In the genomic region with DNA sequence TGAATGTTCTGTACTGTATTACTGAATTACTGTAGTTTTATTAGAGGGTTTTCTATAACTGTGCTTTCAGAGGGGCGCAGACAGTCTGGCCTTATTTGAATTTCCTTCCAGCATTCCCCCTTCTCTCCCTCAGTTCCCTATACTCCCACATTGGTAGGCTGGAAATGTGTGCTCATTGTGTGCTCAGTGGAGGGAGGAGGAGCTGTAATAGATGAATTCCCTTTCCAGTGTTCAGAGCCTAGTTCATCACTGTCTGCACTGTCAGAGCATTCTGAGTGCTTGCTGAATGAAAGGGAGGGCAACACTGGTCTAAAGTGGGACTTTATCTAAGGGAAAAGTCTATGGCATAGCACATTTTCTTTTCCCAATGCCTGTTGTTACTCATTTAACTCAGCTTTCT, we compare ENCODE assay signal across 24 mouse cellular contexts.
DNase-seq lines count a peak whose midpoint lies in the region; ATAC-seq and TF ChIP-seq lines count a peak whose summit lies in the region.
"Had no signal": no experiment of that assay in that cellular context is flagged by ENCODE, and none has a peak within 500 bp of the region (broad histone marks: within the 10 kb centered on the region; RNA-seq: fewer than 3 reads in every experiment).

No protein-coding gene starts in this region.

- H3K27ac ChIP-seq in hindbrain, embryonic 11.5 days (ENCODE audit: low read depth, low read length) = no peak overlapping the region
- H3K27ac ChIP-seq in hindbrain, postnatal 0 days = no peak overlapping the region
- H3K27ac ChIP-seq in midbrain, embryonic 11.5 days (ENCODE audit: low read depth, low read length) = no peak overlapping the region
- no peak overlapping the region for H3K27ac ChIP-seq in midbrain, postnatal 0 days (ENCODE audit: low read depth, low read length)
- H3K27ac ChIP-seq in hindbrain, embryonic 16.5 days (ENCODE audit: low read depth, low read length) = no peak overlapping the region
- H3K27ac ChIP-seq in forebrain, postnatal 0 days (ENCODE audit: low read depth, low read length) = no peak overlapping the region
- H3K27ac ChIP-seq: embryonic facial prominence, embryonic 12.5 days; embryonic facial prominence, embryonic 15.5 days; heart, embryonic 15.5 days; hindbrain, embryonic 15.5 days had no signal

- no peak overlapping the region for H3K9ac ChIP-seq in hindbrain, embryonic 11.5 days (ENCODE audit: low read depth, low read length)
- H3K9ac ChIP-seq in hindbrain, postnatal 0 days (replicated peaks; ENCODE audit: low read length) = no peak overlapping the region
- H3K9ac ChIP-seq in midbrain, embryonic 11.5 days (ENCODE audit: low read length) = no peak overlapping the region
- no peak overlapping the region for H3K9ac ChIP-seq in midbrain, postnatal 0 days (replicated peaks; ENCODE audit: low read length, poor library complexity, severe bottlenecking)
- no peak overlapping the region for H3K9ac ChIP-seq in hindbrain, embryonic 16.5 days (ENCODE audit: low read depth, low read length)
- H3K9ac ChIP-seq in forebrain, postnatal 0 days = no peak overlapping the region
- H3K9ac ChIP-seq: embryonic facial prominence, embryonic 12.5 days; embryonic facial prominence, embryonic 15.5 days; heart, embryonic 12.5 days; heart, embryonic 15.5 days; hindbrain, embryonic 15.5 days had no signal

- H3K9me3 ChIP-seq in hindbrain, embryonic 11.5 days (ENCODE audit: control insufficient read depth, low read length) = no peaks in the 10 kb centered on the region
- H3K9me3 ChIP-seq in hindbrain, postnatal 0 days (ENCODE audit: low read length) = no peaks in the 10 kb centered on the region
- H3K9me3 ChIP-seq in midbrain, embryonic 11.5 days (ENCODE audit: control insufficient read depth, low read length) = no peaks in the 10 kb centered on the region
- no peaks in the 10 kb centered on the region for H3K9me3 ChIP-seq in midbrain, postnatal 0 days (ENCODE audit: low read length)
- no peaks in the 10 kb centered on the region for H3K9me3 ChIP-seq in hindbrain, embryonic 16.5 days (ENCODE audit: control insufficient read depth, low read length)
- no peaks in the 10 kb centered on the region for H3K9me3 ChIP-seq in forebrain, postnatal 0 days (ENCODE audit: low read length)
- H3K9me3 ChIP-seq: embryonic facial prominence, embryonic 15.5 days; hindbrain, embryonic 15.5 days had no signal

- H3K4me2 ChIP-seq in hindbrain, embryonic 11.5 days (replicated peaks; ENCODE audit: low read depth, low read length) = no peak overlapping the region
- no peak overlapping the region for H3K4me2 ChIP-seq in hindbrain, postnatal 0 days (ENCODE audit: low read depth, low read length)
- no peak overlapping the region for H3K4me2 ChIP-seq in midbrain, embryonic 11.5 days
- no peak overlapping the region for H3K4me2 ChIP-seq in midbrain, postnatal 0 days (ENCODE audit: low read depth, low read length, poor library complexity, severe bottlenecking)
- H3K4me2 ChIP-seq in hindbrain, embryonic 16.5 days (ENCODE audit: low read length) = no peak overlapping the region
- H3K4me2 ChIP-seq in forebrain, postnatal 0 days (ENCODE audit: low read depth) = no peak overlapping the region
- H3K4me2 ChIP-seq: embryonic facial prominence, embryonic 12.5 days; embryonic facial prominence, embryonic 15.5 days; heart, embryonic 12.5 days; heart, embryonic 15.5 days; hindbrain, embryonic 15.5 days had no signal

- no peak for DNase-seq in hindbrain, embryonic 11.5 days (ENCODE audit: low spot score)
- DNase-seq in hindbrain, postnatal 0 days (ENCODE audit: low spot score) = no peak
- peak; percentile 69 for DNase-seq in midbrain, embryonic 11.5 days (ENCODE audit: low spot score, missing footprints)
- no peak for DNase-seq in midbrain, postnatal 0 days (ENCODE audit: low spot score)
- DNase-seq in forebrain, postnatal 0 days = no peak
- DNase-seq: adrenal gland, adult 2 months; adrenal gland, postnatal 14 days; cerebellum, adult 11 months; cerebellum, adult 2 months; cerebellum, adult 9-11 months; cerebellum, postnatal 25 days; gastrocnemius, postnatal 25 days; heart, adult 18-20 months; heart, postnatal 10 days; heart, postnatal 36 days had no signal

- H3K36me3 ChIP-seq in hindbrain, embryonic 11.5 days (ENCODE audit: control insufficient read depth, insufficient read depth, low read length) = no peaks in the 10 kb centered on the region
- no peaks in the 10 kb centered on the region for H3K36me3 ChIP-seq in hindbrain, postnatal 0 days (ENCODE audit: insufficient read depth, low read length)
- no peaks in the 10 kb centered on the region for H3K36me3 ChIP-seq in midbrain, embryonic 11.5 days (ENCODE audit: control insufficient read depth, insufficient read depth, low read length)
- no peaks in the 10 kb centered on the region for H3K36me3 ChIP-seq in midbrain, postnatal 0 days (ENCODE audit: insufficient read depth, low read length)
- H3K36me3 ChIP-seq in hindbrain, embryonic 16.5 days (ENCODE audit: control insufficient read depth, insufficient read depth, low read length) = no peaks in the 10 kb centered on the region
- no peaks in the 10 kb centered on the region for H3K36me3 ChIP-seq in forebrain, postnatal 0 days (ENCODE audit: insufficient read depth)
- H3K36me3 ChIP-seq: embryonic facial prominence, embryonic 12.5 days; embryonic facial prominence, embryonic 15.5 days; heart, embryonic 12.5 days; heart, embryonic 15.5 days; hindbrain, embryonic 15.5 days had no signal

- no peak overlapping the region for H3K4me3 ChIP-seq in hindbrain, embryonic 11.5 days (ENCODE audit: low read depth, low read length)
- H3K4me3 ChIP-seq in hindbrain, postnatal 0 days (ENCODE audit: low read length) = no peak overlapping the region
- H3K4me3 ChIP-seq in midbrain, embryonic 11.5 days (ENCODE audit: low read depth, low read length) = no peak overlapping the region
- H3K4me3 ChIP-seq in midbrain, postnatal 0 days (ENCODE audit: low read depth, low read length) = no peak overlapping the region
- H3K4me3 ChIP-seq in hindbrain, embryonic 16.5 days (ENCODE audit: low read length) = no peak overlapping the region
- no peak overlapping the region for H3K4me3 ChIP-seq in forebrain, postnatal 0 days (ENCODE audit: low read depth, low read length)
- H3K4me3 ChIP-seq: embryonic facial prominence, embryonic 12.5 days; embryonic facial prominence, embryonic 15.5 days; heart, embryonic 12.5 days; heart, embryonic 15.5 days; hindbrain, embryonic 15.5 days had no signal

- 71% methylated on average over 1 of the region's 1 CpGs for WGBS in hindbrain, embryonic 11.5 days
- WGBS in hindbrain, postnatal 0 days = 75% methylated on average over 1 of the region's 1 CpGs
- WGBS in midbrain, embryonic 11.5 days = 97% methylated on average over 1 of the region's 1 CpGs
- 96% methylated on average over 1 of the region's 1 CpGs for WGBS in midbrain, postnatal 0 days
- WGBS in hindbrain, embryonic 16.5 days = 68% methylated on average over 1 of the region's 1 CpGs
- WGBS in forebrain, postnatal 0 days = 76% methylated on average over 1 of the region's 1 CpGs

- H3K4me1 ChIP-seq in hindbrain, embryonic 11.5 days (replicated peaks; ENCODE audit: control insufficient read depth, insufficient read depth, low read length) = no peaks in the 10 kb centered on the region
- no peaks in the 10 kb centered on the region for H3K4me1 ChIP-seq in hindbrain, postnatal 0 days (ENCODE audit: insufficient read depth, low read length)
- H3K4me1 ChIP-seq in midbrain, embryonic 11.5 days (ENCODE audit: control insufficient read depth, insufficient read depth, low read length) = no peaks in the 10 kb centered on the region
- H3K4me1 ChIP-seq in midbrain, postnatal 0 days (ENCODE audit: insufficient read depth, low read length) = no peaks in the 10 kb centered on the region
- H3K4me1 ChIP-seq in hindbrain, embryonic 16.5 days (ENCODE audit: control insufficient read depth, insufficient read depth, low read depth, low read length) = no peaks in the 10 kb centered on the region
- no peaks in the 10 kb centered on the region for H3K4me1 ChIP-seq in forebrain, postnatal 0 days (ENCODE audit: insufficient read depth)
- H3K4me1 ChIP-seq: embryonic facial prominence, embryonic 12.5 days; embryonic facial prominence, embryonic 15.5 days; heart, embryonic 12.5 days; heart, embryonic 15.5 days; hindbrain, embryonic 15.5 days had no signal

- no peaks in the 10 kb centered on the region for H3K27me3 ChIP-seq in hindbrain, embryonic 11.5 days (ENCODE audit: control insufficient read depth, insufficient read depth, low read length)
- no peaks in the 10 kb centered on the region for H3K27me3 ChIP-seq in hindbrain, postnatal 0 days (ENCODE audit: insufficient read depth, low read length)
- H3K27me3 ChIP-seq in midbrain, embryonic 11.5 days (ENCODE audit: control insufficient read depth, insufficient read depth, low read length) = no peaks in the 10 kb centered on the region
- no peaks in the 10 kb centered on the region for H3K27me3 ChIP-seq in midbrain, postnatal 0 days (ENCODE audit: insufficient read depth, low read length)
- H3K27me3 ChIP-seq in hindbrain, embryonic 16.5 days (replicated peaks; ENCODE audit: control insufficient read depth, insufficient read depth, low read length) = no peaks in the 10 kb centered on the region
- no peaks in the 10 kb centered on the region for H3K27me3 ChIP-seq in forebrain, postnatal 0 days (ENCODE audit: insufficient read depth, low read length)
- H3K27me3 ChIP-seq: embryonic facial prominence, embryonic 12.5 days; embryonic facial prominence, embryonic 15.5 days; heart, embryonic 12.5 days; heart, embryonic 15.5 days; hindbrain, embryonic 15.5 days had no signal

- ATAC-seq in hindbrain, embryonic 11.5 days (ENCODE audit: low FRiP score) = peak; percentile 60; the same call in 1 of the 2 replicates
- ATAC-seq in hindbrain, postnatal 0 days = no peak
- no peak for ATAC-seq in midbrain, embryonic 11.5 days (ENCODE audit: low FRiP score)
- no peak for ATAC-seq in midbrain, postnatal 0 days (ENCODE audit: low FRiP score)
- ATAC-seq in hindbrain, embryonic 16.5 days = peak; percentile 61
- ATAC-seq in forebrain, postnatal 0 days = no peak
- ATAC-seq: forebrain, embryonic 14.5 days; inflammation-experienced regulatory T-cells, adult 6 months; intestine, embryonic 16.5 days had no signal

- no peak for TF ChIP-seq CTCF in hindbrain, postnatal 0 days (IDR thresholded peaks at IDR 0.05; ENCODE audit: low read depth)
- TF ChIP-seq CTCF in midbrain, postnatal 0 days (IDR thresholded peaks at IDR 0.05) = no peak
- TF ChIP-seq CTCF in forebrain, postnatal 0 days (IDR thresholded peaks at IDR 0.05; ENCODE audit: low read depth) = no peak

Comparison
In these comparisons a context has a peak if more than half of its experiments do, and no peak if none do; other contexts are left out.
1. ATAC-seq: peak in hindbrain, embryonic 11.5 days (single experiment) and hindbrain, embryonic 16.5 days (single experiment); none in hindbrain, postnatal 0 days (single experiment), midbrain, embryonic 11.5 days (single experiment), midbrain, postnatal 0 days (single experiment) and forebrain, postnatal 0 days (single experiment).